Mouse (Mus musculus): ENCODE measurements around the gene Tceal3. TPM values are rescaled to one million over a fixed set of nuclear protein-coding genes. Genes with fewer than 3 reads are reported as not detected.
"Not testable (repeated sequence)": the region's sequence is repeated elsewhere in the genome, so short reads cannot be mapped to it uniquely, and the experiment has no call there.

The Tceal3 gene
- polyA plus RNA-seq, 1 experiment = not detected

DNA sequence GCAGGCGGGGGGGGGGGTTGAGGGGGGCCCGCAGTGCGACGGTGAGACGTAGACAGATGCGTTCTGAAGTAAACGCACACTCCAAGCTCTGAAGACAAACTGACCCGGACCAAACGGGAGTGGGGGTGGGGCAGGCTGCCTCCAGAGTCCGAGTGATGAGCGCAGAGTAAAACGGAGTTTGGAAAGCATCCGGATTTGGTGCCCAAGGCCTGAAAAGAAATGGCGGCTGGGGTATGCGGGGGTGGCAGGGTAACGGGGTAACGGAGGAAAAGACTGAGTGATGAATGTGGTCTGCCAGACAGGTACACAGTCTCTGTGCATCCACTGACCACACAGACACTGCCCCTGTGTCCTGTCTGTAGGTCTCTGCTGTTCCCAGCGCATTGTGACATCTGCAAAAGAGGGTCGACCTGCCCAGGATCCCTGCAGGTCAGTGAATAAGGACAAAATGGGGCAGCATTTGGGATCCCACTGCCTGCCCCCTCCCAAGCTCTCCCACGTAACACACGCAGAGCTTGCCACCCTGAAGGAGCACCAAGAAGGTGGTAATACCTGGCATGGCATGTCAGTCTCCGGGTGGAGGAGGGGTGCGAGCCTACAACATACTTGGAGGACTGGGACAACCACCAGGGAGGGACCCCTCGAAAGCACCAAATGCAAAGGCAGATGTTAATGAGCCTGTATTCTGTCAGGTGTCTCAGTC lies 76.3 kb downstream of the Tceal3 start:
- H3K4me3 ChIP-seq (ENCODE audit: insufficient read depth, low read depth, low read length); H3K27ac ChIP-seq (replicated peaks; ENCODE audit: low read depth, low read length); H3K4me1 ChIP-seq (ENCODE audit: control insufficient read depth, insufficient read depth, insufficient read length, low read length): not testable (repeated sequence)

GRCm38 (mm10) chrX:136668794-136669193 lies 78.2 kb downstream of the Tceal3 start:
- Histone ChIP-seq H3K27ac (replicated peaks; ENCODE audit: low read depth, low read length) (no peak overlapping the region), H3K4me3 (ENCODE audit: insufficient read depth, low read depth, low read length) (no peak overlapping the region), H3K4me1 (ENCODE audit: control insufficient read depth, insufficient read depth, insufficient read length, low read length) (no peaks in the 10 kb centered on the region)

- H3K4me1 ChIP-seq (ENCODE audit: control insufficient read depth, insufficient read depth, insufficient read length, low read length) = no peaks in the 10 kb centered on the region
- no peak overlapping the region for H3K4me3 ChIP-seq (ENCODE audit: insufficient read depth, low read depth, low read length)
- H3K27ac ChIP-seq (replicated peaks; ENCODE audit: low read depth, low read length) = no peak overlapping the region
Observed at GRCm38 (mm10) chrX:136680989-136681388, 90.3 kb downstream of the Tceal3 start.

- H3K4me1 ChIP-seq (ENCODE audit: control insufficient read depth, insufficient read depth, insufficient read length, low read length); H3K27ac ChIP-seq (replicated peaks; ENCODE audit: low read depth, low read length); H3K4me3 ChIP-seq (ENCODE audit: insufficient read depth, low read depth, low read length): not testable (repeated sequence)
Observed at GRCm38 (mm10) chrX:136691606-136692293, 101.1 kb downstream of the Tceal3 start.

GRCm38 (mm10) chrX:136692294-136692675 lies 101.6 kb downstream of the Tceal3 start:
- Histone ChIP-seq H3K4me1 (ENCODE audit: control insufficient read depth, insufficient read depth, insufficient read length, low read length) (no peaks in the 10 kb centered on the region), H3K4me3 (ENCODE audit: insufficient read depth, low read depth, low read length) (no peak overlapping the region), H3K27ac (replicated peaks; ENCODE audit: low read depth, low read length) (no peak overlapping the region)

DNA sequence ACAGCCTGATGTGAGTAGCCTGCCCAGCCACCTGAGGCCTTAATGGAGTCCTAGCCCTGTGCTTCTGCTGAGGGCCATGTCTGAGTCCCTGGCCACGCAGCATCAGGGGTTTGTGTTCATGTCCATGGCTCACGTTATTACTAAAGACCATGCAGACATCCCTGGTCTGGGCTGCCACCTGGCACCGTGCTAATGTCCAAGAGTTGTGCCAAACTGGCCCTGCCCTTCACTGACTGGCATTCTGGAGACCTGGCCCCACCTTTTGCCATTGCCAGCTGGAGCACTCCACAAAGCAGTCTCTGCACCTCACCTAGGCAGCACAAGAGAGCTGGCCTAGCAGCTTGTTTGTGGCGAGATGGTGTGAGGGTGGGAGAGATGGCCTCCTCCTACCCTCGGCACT lies 102.6 kb downstream of the Tceal3 start:
- Histone ChIP-seq H3K4me1 (ENCODE audit: control insufficient read depth, insufficient read depth, insufficient read length, low read length) (no peaks in the 10 kb centered on the region), H3K4me3 (ENCODE audit: insufficient read depth, low read depth, low read length) (no peak overlapping the region), H3K27ac (replicated peaks; ENCODE audit: low read depth, low read length) (no peak overlapping the region)

DNA sequence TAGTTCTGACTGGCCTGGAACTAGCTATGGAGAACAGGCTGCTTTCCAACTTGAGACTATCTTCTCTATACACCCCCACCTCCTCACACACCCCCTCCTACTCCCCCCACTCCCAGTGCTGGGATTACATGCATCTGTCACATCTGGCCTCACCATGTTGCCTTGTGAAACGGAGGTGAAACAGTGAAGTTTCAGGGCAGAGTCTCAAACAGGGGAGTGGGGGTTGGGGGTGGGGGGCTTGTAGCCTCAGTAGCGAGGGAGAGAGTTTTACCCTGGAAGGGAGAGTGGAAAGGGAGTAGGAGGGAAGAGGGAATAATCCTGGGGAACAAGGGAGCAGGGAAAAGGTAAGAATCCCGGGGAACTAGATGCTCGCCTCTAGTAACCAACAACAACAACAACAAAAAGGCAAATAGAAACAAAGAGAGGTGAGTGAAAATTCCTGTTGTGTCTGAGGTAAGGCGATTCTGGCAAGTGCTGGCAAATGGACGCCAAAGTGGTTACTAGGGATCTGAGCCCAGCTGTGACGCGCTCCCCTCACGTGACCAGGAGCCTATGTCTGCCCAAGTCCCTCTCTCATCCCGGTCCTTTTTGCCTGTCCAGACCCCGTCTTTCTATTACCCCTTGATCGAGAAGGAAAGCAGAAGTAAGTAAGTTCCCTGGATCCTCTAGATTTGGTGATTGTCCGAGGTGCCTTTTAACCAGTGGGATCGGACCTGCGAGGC lies 117.0 kb downstream of the Tceal3 start, which contains the start of gene Tceal1:
Tceal1 (plus strand) TSS at position 537 of the 722 bp plus-strand sequence.
- 0 out of 2 replicates have a peak within 1 kb of the TSS, but pooled peaks have one; percentile 31 for H3K27ac ChIP-seq (replicated peaks; ENCODE audit: low read depth, low read length)
- no peaks in the 10 kb centered on the region for H3K4me1 ChIP-seq (ENCODE audit: control insufficient read depth, insufficient read depth, insufficient read length, low read length)
- peak within 1 kb of the TSS; percentile 95 for H3K4me3 ChIP-seq (ENCODE audit: insufficient read depth, low read depth, low read length)

DNA sequence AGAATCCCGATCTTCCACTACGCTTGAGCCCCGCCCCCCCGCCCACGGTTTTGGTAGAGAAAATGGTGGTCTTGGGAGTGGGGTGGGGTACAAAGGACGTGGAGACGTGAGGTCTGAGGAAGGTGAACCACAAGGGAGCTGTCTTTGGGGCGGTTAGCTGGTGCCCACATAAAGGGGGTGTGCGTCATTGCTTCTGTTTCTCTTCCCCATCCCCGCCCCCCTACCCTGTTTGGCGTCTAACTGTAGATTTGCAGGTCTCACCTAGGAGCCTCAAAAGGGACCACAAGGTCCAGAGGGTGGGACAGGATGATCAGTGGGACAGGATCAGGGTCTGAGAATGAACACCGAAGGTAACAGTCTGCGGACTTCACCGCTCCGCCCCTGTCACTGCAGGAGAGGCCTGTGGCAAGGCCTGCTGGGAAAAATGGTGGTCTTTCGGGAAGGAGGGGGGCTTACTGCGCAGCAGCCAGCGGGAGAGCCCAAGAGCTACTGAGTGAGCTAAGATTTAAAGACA lies 117.6 kb downstream of the Tceal3 start:
- Histone ChIP-seq H3K4me3 (ENCODE audit: insufficient read depth, low read depth, low read length) (peak overlapping the region; percentile 95), H3K4me1 (ENCODE audit: control insufficient read depth, insufficient read depth, insufficient read length, low read length) (no peaks in the 10 kb centered on the region), H3K27ac (replicated peaks; ENCODE audit: low read depth, low read length) (0 out of 2 replicates have a peak overlapping the region, but pooled peaks have one; percentile 31)

DNA sequence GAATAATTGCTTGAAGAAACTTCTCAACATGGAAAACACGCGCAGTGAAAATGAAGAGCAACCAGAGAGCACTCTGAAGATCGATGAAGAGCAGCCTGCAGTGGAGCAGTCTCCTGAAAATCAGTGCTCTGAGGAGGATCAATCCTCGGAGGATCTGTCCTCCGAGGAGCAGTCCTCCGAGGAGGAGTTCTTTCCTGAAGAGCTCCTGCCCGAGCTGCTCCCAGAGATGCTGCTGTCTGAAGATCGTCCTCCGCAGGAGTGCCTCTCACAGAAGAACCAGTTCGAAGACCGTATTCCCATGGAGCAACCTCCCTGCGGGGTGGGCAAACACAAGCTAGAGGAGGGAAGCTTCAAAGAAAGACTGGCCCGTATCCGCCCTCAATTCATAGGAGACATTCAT lies 118.1 kb downstream of the Tceal3 start:
- Histone ChIP-seq H3K4me1 (ENCODE audit: control insufficient read depth, insufficient read depth, insufficient read length, low read length) (no peaks in the 10 kb centered on the region), H3K27ac (replicated peaks; ENCODE audit: low read depth, low read length) (no peak overlapping the region), H3K4me3 (ENCODE audit: insufficient read depth, low read depth, low read length) (peak overlapping the region; percentile 95)

- H3K4me1 ChIP-seq (ENCODE audit: control insufficient read depth, insufficient read depth, insufficient read length, low read length); H3K27ac ChIP-seq (replicated peaks; ENCODE audit: low read depth, low read length); H3K4me3 ChIP-seq (ENCODE audit: insufficient read depth, low read depth, low read length): not testable (repeated sequence)
Observed at GRCm38 (mm10) chrX:136714742-136715474, 124.3 kb downstream of the Tceal3 start.

Other genes with a start within 250 kb of the Tceal3 start
- gene Kir3dl1, start 72.8 kb upstream of the Tceal3 start, polyA plus RNA-seq (2012; ENCODE audit: insufficient read depth, insufficient read length, missing spikeins) = not detected in 2 replicates
- gene Kir3dl2, start 46.8 kb upstream of the Tceal3 start, polyA plus RNA-seq (2012; ENCODE audit: insufficient read depth, insufficient read length, missing spikeins) = not detected in 2 replicates
- gene Tceal1, start 117.1 kb downstream of the Tceal3 start, polyA plus RNA-seq (2012; ENCODE audit: insufficient read depth, insufficient read length, missing spikeins) = 5.1 and 6.2 TPM in 2 replicates
- gene Morf4l2, start 152.8 kb downstream of the Tceal3 start, polyA plus RNA-seq (2012; ENCODE audit: insufficient read depth, insufficient read length, missing spikeins) = 80.4 and 121 TPM in 2 replicates
- not detected in 2 replicates for gene Glra4, start 189.3 kb downstream of the Tceal3 start, polyA plus RNA-seq (2012; ENCODE audit: insufficient read depth, insufficient read length, missing spikeins)
- 3.8 and 5.3 TPM in 2 replicates for gene Plp1, start 231.8 kb downstream of the Tceal3 start, polyA plus RNA-seq (2012; ENCODE audit: insufficient read depth, insufficient read length, missing spikeins)

Measured in brown adipose tissue, adult 24 weeks (tissue).